Mouse (Mus musculus) thymus, postnatal 4 days (tissue): ENCODE data around the gene Gm21671.
"Not testable (repeated sequence)": the region's sequence is repeated elsewhere in the genome, so short reads cannot be mapped to it uniquely, and the experiment has no call there.

ENCODE experiments used
- DNase-seq: peaks from one replicate; pipeline ENCODE4 v3.0.0; 2021

Gm21671 gene

DNA sequence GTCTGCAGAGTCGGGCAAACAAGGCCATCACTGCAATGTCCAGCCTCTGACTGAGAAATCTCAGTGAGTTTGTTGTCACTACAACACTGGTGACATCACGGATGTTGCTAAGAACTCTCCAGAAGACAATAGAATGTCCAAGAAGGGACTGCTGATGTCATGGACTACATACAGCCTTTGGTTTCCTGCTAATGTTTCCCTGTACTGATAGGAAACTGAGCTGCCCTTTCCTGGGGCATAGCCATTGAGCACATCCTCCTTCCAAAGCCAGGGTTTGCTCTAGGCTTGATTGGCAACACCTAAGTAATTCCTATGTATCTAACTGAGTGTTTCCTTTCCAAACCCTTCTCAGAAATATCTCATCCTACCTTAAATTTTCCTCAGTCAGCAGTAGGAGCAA is at the start of gene Gm21671:
TSS of gene Gm21671 (minus strand) at position 101 of the 400 bp plus-strand sequence.
- not testable (repeated sequence) for DNase-seq

DNA sequence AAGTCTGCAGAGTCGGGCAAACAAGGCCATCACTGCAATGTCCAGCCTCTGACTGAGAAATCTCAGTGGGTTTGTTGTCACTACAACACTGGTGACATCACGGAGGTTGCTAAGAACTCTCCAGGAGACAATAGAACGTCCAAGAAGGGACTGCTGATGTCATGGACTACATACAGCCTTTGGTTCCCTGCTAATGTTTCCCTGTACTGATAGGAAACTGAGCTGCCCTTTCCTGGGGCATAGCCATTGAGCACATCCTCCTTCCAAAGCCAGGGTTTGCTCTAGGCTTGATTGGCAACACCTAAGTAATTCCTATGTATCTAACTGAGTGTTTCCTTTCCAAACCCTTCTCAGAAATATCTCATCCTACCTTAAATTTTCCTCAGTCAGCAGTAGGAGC is 34.3 kb upstream of the Gm21671 start, which contains the start of gene Gm21698:
TSS of gene Gm21698 (minus strand) at position 101 of the 400 bp plus-strand sequence.
- not testable (repeated sequence) for DNase-seq

DNA sequence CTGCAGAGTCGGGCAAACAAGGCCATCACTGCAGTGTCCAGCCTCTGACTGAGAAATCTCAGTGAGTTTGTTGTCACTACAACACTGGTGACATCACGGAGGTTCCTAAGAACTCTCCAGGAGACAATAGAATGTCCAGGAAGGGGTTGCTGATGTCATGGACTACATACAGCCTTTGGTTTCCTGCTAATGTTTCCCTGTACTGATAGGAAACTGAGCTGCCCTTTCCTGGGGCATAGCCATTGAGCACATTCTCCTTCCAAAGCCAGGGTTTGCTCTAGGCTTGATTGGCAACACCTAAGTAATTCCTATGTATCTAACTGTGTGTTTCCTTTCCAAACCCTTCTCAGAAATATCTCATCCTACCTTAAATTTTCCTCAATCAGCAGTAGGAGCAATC is 18.3 kb upstream of the Gm21671 start, which contains the start of gene Gm21680:
TSS of gene Gm21680 (minus strand) at position 101 of the 400 bp plus-strand sequence.
- DNase-seq: not testable (repeated sequence)

DNA sequence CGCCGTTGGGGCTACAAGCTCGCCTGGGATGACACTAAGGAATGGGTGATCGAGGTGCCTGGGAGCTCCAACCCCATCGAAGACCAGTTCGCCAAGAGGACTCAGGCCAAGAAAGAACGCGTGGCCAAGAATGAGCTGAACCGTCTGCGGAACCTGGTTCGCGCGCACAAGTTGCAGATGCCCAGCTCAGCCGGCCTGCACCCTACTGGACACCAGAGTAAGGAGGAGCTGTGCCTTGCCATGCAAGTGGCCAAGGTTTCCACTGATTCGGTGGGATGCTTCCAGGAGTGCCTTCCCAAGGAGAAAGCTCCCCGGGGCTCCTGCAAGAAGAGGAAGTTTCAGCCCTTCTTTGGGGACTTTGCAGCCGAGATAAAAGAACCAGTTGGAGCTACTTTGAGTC is 2.8 kb upstream of the Gm21671 start:
- DNase-seq: not testable (repeated sequence)

DNA sequence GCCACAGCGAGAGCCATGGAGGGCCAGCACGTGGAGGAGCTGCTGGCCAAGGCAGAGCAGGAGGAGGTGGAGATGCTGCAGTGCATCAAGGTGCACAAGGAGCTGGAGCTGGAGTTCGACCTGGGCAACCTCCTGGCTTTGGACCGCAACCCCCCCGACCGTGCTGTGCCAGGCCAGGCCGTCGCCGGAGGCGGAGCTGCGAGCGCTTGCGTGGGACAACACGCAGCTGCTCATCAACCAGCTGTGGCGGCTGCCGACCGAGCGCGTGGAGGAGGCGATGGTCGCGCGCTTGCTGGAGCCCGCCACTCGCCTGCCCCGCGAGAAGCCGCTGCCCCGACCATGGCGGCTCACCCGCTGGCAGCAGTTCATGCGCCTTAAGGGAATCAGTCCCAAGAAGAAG is 2.4 kb upstream of the Gm21671 start:
- DNase-seq: not testable (repeated sequence)

DNA sequence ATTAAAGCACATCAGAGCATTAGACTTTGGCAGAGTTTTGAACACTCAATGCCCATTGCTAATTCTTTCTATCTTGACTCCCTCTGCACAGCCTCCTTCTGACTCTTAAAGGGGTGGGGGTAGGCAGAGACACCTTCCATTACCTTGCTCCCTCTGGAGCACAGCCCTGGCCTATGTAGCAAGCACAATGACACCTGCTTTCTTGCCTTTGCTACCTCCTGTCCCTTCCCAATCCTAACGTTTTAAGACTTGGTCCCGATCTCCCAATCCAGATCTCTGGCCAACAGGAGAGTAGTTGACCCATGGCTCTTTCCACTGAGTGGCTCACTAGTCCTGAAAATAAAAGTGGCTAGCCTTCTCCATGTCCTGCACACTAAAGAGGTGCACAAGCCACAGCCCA is 8.8 kb downstream of the Gm21671 start:
- not testable (repeated sequence) for DNase-seq

DNA sequence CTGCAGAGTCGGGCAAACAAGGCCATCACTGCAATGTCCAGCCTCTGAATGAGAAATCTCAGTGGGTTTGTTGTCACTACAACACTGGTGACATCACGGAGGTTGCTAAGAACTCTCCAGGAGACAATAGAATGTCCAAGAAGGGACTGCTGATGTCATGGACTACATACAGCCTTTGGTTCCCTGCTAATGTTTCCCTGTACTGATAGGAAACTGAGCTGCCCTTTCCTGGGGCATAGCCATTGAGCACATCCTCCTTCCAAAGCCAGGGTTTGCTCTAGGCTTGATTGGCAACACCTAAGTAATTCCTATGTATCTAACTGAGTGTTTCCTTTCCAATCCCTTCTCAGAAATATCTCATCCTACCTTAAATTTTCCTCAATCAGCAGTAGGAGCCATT is 11.9 kb downstream of the Gm21671 start, which contains the start of gene Gm21663:
TSS of gene Gm21663 (minus strand) at position 101 of the 400 bp plus-strand sequence.
- not testable (repeated sequence) for DNase-seq
